Mouse (Mus musculus) ZHBTc4 (cell line): ENCODE data around the gene 1700011L22Rik.

Source experiments
- DNase-seq: peaks from one replicate; pipeline ENCODE4 v3.0.0-alpha.2; 2011; ENCODE audit warnings: low read depth, low spot score

1700011L22Rik gene

GRCm38 (mm10) chr8:79248470-79248869 is at the start of gene 1700011L22Rik:
Gene 1700011L22Rik (minus strand): TSS chr8:79248570.
- no peak for DNase-seq

GRCm38 (mm10) chr8:79297763-79298162 is 49.4 kb upstream of the 1700011L22Rik start:
- peak; percentile 71 for DNase-seq

- DNase-seq: peak; percentile 9
Measured at GRCm38 (mm10) chr8:79295276-79296105, 47.1 kb upstream of the 1700011L22Rik start.

- peak; percentile 99 for DNase-seq
Measured at GRCm38 (mm10) chr8:79294610-79295275, 46.4 kb upstream of the 1700011L22Rik start, which contains the start of gene Mmaa. Gene Mmaa (minus strand): TSS chr8:79294937.

GRCm38 (mm10) chr8:79293841-79294240 is 45.5 kb upstream of the 1700011L22Rik start:
- no peak for DNase-seq

- no peak for DNase-seq
Measured at GRCm38 (mm10) chr8:79292712-79293264, 44.4 kb upstream of the 1700011L22Rik start.

GRCm38 (mm10) chr8:79289592-79289991 is 41.2 kb upstream of the 1700011L22Rik start:
- DNase-seq: no peak

GRCm38 (mm10) chr8:79288681-79289080 is 40.3 kb upstream of the 1700011L22Rik start:
- DNase-seq: no peak

GRCm38 (mm10) chr8:79288250-79288649 is 39.9 kb upstream of the 1700011L22Rik start:
- DNase-seq: no peak

GRCm38 (mm10) chr8:79286424-79286823 is 38.1 kb upstream of the 1700011L22Rik start:
- DNase-seq: no peak

GRCm38 (mm10) chr8:79284626-79285025 is 36.3 kb upstream of the 1700011L22Rik start:
- no peak for DNase-seq

GRCm38 (mm10) chr8:79281376-79281890 is 33.1 kb upstream of the 1700011L22Rik start:
- no peak for DNase-seq

GRCm38 (mm10) chr8:79277264-79277870 is 29.0 kb upstream of the 1700011L22Rik start:
- no peak for DNase-seq

GRCm38 (mm10) chr8:79274940-79275339 is 26.6 kb upstream of the 1700011L22Rik start:
- no peak for DNase-seq

GRCm38 (mm10) chr8:79273776-79274175 is 25.4 kb upstream of the 1700011L22Rik start:
- DNase-seq: no peak

- DNase-seq: peak; percentile 20
Measured at GRCm38 (mm10) chr8:79272676-79273075, 24.3 kb upstream of the 1700011L22Rik start.

GRCm38 (mm10) chr8:79268921-79269320 is 20.6 kb upstream of the 1700011L22Rik start:
- DNase-seq: no peak

GRCm38 (mm10) chr8:79261920-79262319 is 13.6 kb upstream of the 1700011L22Rik start:
- DNase-seq: no peak

- no peak for DNase-seq
Measured at GRCm38 (mm10) chr8:79256076-79256705, 7.8 kb upstream of the 1700011L22Rik start.

GRCm38 (mm10) chr8:79253742-79254141 is 5.4 kb upstream of the 1700011L22Rik start:
- no peak for DNase-seq

GRCm38 (mm10) chr8:79243422-79243821 is 4.9 kb downstream of the 1700011L22Rik start:
- DNase-seq: no peak
